Mouse (Mus musculus) ES-Bruce4 (cell line): ENCODE data around the gene Poglut1. TPM values are rescaled to one million over a fixed set of nuclear protein-coding genes. Genes with fewer than 3 reads are reported as not detected.

Experiments used
- H3K27ac ChIP-seq: 2 replicates; pipeline ENCODE4 v1.5.1; 2012; ENCODE audit warnings: low read length, inconsistent platforms; ENCODE audit not compliant: insufficient read depth
- H3K27me3 ChIP-seq: 2 replicates; pipeline ENCODE4 v1.6.1; 2012; ENCODE audit warnings: mild to moderate bottlenecking, low read length, inconsistent platforms; ENCODE audit not compliant: control insufficient read depth, poor library complexity, insufficient read depth, severe bottlenecking
- H3K36me3 ChIP-seq: 2 replicates; pipeline ENCODE4 v1.6.1; 2012; ENCODE audit warnings: inconsistent platforms, mild to moderate bottlenecking, low read length, moderate library complexity; ENCODE audit not compliant: control insufficient read depth, poor library complexity, insufficient read depth, severe bottlenecking
- H3K4me1 ChIP-seq: one replicate; pipeline ENCODE4 v1.8.1; 2011; ENCODE audit warnings: low read length; ENCODE audit not compliant: control insufficient read depth, insufficient read depth
- H3K4me3 ChIP-seq: 2 replicates; pipeline ENCODE4 v1.5.1; 2011; ENCODE audit warnings: low read depth, mild to moderate bottlenecking, low read length
- H3K9ac ChIP-seq: 2 replicates; pipeline ENCODE4 v1.6.1; 2012; ENCODE audit warnings: low read depth, mild to moderate bottlenecking, inconsistent platforms; ENCODE audit not compliant: poor library complexity, severe bottlenecking
- H3K9me3 ChIP-seq: replicated peaks from 2 replicates; pipeline ENCODE4 v1.6.1; 2012; ENCODE audit warnings: mild to moderate bottlenecking, low read length, inconsistent platforms; ENCODE audit not compliant: control insufficient read depth, poor library complexity, insufficient read depth, severe bottlenecking
- CTCF ChIP-seq: IDR thresholded peaks from one replicate; pipeline ENCODE4 v1.8.1; 2011; ENCODE audit warnings: low read depth, low read length
- EP300 ChIP-seq: IDR thresholded peaks from 2 replicates; pipeline ENCODE4 v1.6.1; 2011; ENCODE audit warnings: low read depth, low read length; ENCODE audit not compliant: insufficient read depth
- POLR2A ChIP-seq: IDR thresholded peaks from one replicate; pipeline ENCODE4 v1.8.1; 2011; ENCODE audit warnings: low read length; ENCODE audit not compliant: insufficient read depth
- polyA plus RNA-seq: library from polyadenylated mRNA; stranded (reverse); fragments of >200 nt; gene quantifications from 2 replicates; pipeline ENCODE4 v1.2.4, GENCODE M21; 2011; ENCODE audit warnings: low read depth; ENCODE audit not compliant: missing spikeins, insufficient read depth, insufficient read length

Gene Poglut1
- polyA plus RNA-seq, 1 experiment = 99.5 TPM

- H3K4me1 ChIP-seq = no peaks in the 10 kb centered on the region
- 0 out of 2 replicates have a peak, but pooled peaks cover 2% of the 10 kb centered on the region for H3K36me3 ChIP-seq
- H3K9me3 ChIP-seq = no peaks in the 10 kb centered on the region
- no peaks in the 10 kb centered on the region for H3K27me3 ChIP-seq
- no peak overlapping the region for H3K9ac ChIP-seq
- TF ChIP-seq CTCF (no peak), EP300 (no peak), POLR2A (no peak)
- no peak overlapping the region for H3K27ac ChIP-seq
- no peak overlapping the region for H3K4me3 ChIP-seq
These were observed 46.5 kb downstream of the Poglut1 start for GRCm38 (mm10) chr16:38503528-38503927.

DNA sequence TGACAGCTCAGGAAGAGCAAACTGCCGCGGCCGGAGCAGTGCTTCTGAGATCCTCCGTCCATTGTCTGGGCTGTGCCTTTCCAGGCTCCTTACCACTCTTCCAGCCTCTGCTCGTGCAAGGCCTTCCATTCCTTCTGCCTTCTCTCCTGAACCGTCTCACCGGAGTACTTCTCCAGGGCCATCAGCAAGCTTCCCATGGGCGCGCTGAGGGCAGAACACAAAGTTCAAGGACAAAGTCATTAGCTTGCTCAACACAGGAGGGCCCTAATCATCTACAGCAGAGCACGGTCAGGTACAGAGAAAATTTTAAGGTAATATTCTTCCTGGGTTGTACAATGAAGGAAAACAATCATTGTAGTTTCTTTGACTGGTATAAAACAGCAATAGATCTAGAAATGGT lies 47.6 kb downstream of the Poglut1 start:
- no peaks in the 10 kb centered on the region for H3K27me3 ChIP-seq
- H3K9ac ChIP-seq = no peak overlapping the region
- no peaks in the 10 kb centered on the region for H3K4me1 ChIP-seq
- H3K36me3 ChIP-seq = no peaks in the 10 kb centered on the region
- TF ChIP-seq POLR2A = no peak
- no peak for TF ChIP-seq CTCF
- TF ChIP-seq EP300 = no peak
- no peak overlapping the region for H3K27ac ChIP-seq
- no peak overlapping the region for H3K4me3 ChIP-seq
- no peaks in the 10 kb centered on the region for H3K9me3 ChIP-seq

GRCm38 (mm10) chr16:38496604-38497140 lies 53.4 kb downstream of the Poglut1 start:
- H3K4me1 ChIP-seq = no peaks in the 10 kb centered on the region
- H3K9me3 ChIP-seq = no peaks in the 10 kb centered on the region
- H3K36me3 ChIP-seq = no peaks in the 10 kb centered on the region
- no peak overlapping the region for H3K4me3 ChIP-seq
- no peaks in the 10 kb centered on the region for H3K27me3 ChIP-seq
- TF ChIP-seq EP300 (no peak), CTCF (no peak), POLR2A (no peak)
- no peak overlapping the region for H3K27ac ChIP-seq
- H3K9ac ChIP-seq = no peak overlapping the region

- H3K9me3 ChIP-seq = no peaks in the 10 kb centered on the region
- H3K9ac ChIP-seq = no peak overlapping the region
- no peak overlapping the region for H3K4me3 ChIP-seq
- H3K4me1 ChIP-seq = no peaks in the 10 kb centered on the region
- no peak overlapping the region for H3K27ac ChIP-seq
- TF ChIP-seq CTCF = no peak
- no peak for TF ChIP-seq POLR2A
- TF ChIP-seq EP300 = no peak
- H3K36me3 ChIP-seq = no peaks in the 10 kb centered on the region
- no peaks in the 10 kb centered on the region for H3K27me3 ChIP-seq
These were observed 56.2 kb downstream of the Poglut1 start for GRCm38 (mm10) chr16:38493890-38494289.

DNA sequence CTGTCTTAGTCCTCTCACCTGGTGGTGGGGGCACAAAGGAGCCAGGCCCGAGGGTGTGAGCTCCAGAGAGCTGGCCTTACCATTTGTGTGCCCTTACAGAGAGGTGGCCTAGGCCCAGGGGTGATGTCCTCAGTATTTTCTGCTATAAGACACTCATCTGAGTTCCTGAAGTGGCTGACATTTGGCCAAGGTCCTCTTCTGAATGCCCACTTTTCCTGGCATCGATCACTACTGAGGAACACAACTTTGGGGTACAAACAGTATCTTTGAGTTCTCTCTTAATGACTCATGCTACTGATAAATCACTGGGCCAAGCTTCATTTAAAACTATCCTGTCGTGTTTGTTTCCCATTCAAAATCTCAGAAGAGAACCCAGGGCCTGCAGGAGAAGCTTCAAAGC lies 57.5 kb downstream of the Poglut1 start:
- no peaks in the 10 kb centered on the region for H3K27me3 ChIP-seq
- H3K4me1 ChIP-seq = no peaks in the 10 kb centered on the region
- no peak overlapping the region for H3K9ac ChIP-seq
- no peaks in the 10 kb centered on the region for H3K36me3 ChIP-seq
- H3K9me3 ChIP-seq = no peaks in the 10 kb centered on the region
- TF ChIP-seq EP300 = no peak
- TF ChIP-seq POLR2A = no peak
- no peak for TF ChIP-seq CTCF
- no peak overlapping the region for H3K4me3 ChIP-seq
- no peak overlapping the region for H3K27ac ChIP-seq

- Histone ChIP-seq H3K27me3 (no peaks in the 10 kb centered on the region), H3K4me3 (peak overlapping the region; percentile 51), H3K9me3 (no peaks in the 10 kb centered on the region), H3K4me1 (no peaks in the 10 kb centered on the region), H3K9ac (no peak overlapping the region), H3K36me3 (no peaks in the 10 kb centered on the region), H3K27ac (no peak overlapping the region)
- no peak for TF ChIP-seq CTCF
- TF ChIP-seq EP300 = no peak
- no peak for TF ChIP-seq POLR2A
These were observed 66.3 kb downstream of the Poglut1 start for GRCm38 (mm10) chr16:38483582-38484309.
